Mouse (Mus musculus): ENCODE measurements around the gene Atxn7l1.

- TF ChIP-seq CTCF (conservative IDR thresholded peaks at IDR 0.05; ENCODE audit: insufficient read depth, insufficient read length, low read depth, low read length) (no peak), POLR2A (IDR thresholded peaks at IDR 0.05; ENCODE audit: low read depth, low read length) (no peak)
Measured at GRCm38 (mm10) chr12:33237108-33237507, 89.6 kb downstream of the Atxn7l1 start.

Measured in kidney, adult 2 months (tissue).